Mouse (Mus musculus) liver, embryonic 14.5 days (tissue): Measurements from ENCODE around the gene Apoe. TPM values are rescaled to one million over a fixed set of nuclear protein-coding genes. Genes with fewer than 3 reads are reported as not detected.

ENCODE experiments used
- ATAC-seq: fragments of 200-750 bp; cut with Nextera tagmentation; 2 replicates; pipeline ENCODE4 v1.8.0; 2017; ENCODE audit warnings: moderate number of reproducible peaks, mild to moderate bottlenecking, moderate library complexity; ENCODE audit not compliant: insufficient read depth
- DNase-seq, 3 experiments: peaks; one replicate each; pipeline ENCODE4 v3.0.0-alpha.2; 2012 to 2013; ENCODE audit warnings: low read depth in 3 of 3, low spot score in 3 of 3
- H3K27ac ChIP-seq: fragments of 300-500 bp; sonication (generic); 2 replicates; pipeline ENCODE4 v1.5.1; 2014; ENCODE audit warnings: moderate library complexity, mild to moderate bottlenecking, control low read depth, inconsistent platforms
- H3K27me3 ChIP-seq: fragments of 300-500 bp; sonication (generic); 2 replicates; pipeline ENCODE4 v1.6.1; 2014; ENCODE audit warnings: mild to moderate bottlenecking, low read length, moderate library complexity; ENCODE audit not compliant: control insufficient read depth, insufficient read depth
- H3K36me3 ChIP-seq: fragments of 300-500 bp; sonication (generic); replicated peaks from 2 replicates; pipeline ENCODE4 v1.6.1; 2014; ENCODE audit warnings: low read depth; ENCODE audit not compliant: control insufficient read depth, insufficient read depth
- H3K4me1 ChIP-seq, 2 experiments: fragments of 200-500 bp in 1 of 2; fragments of 300-500 bp in 1 of 2; sonication (generic) in 1 of 2; replicated peaks; 2 replicates each; pipeline ENCODE4 v1.6.1; 2012 to 2014; ENCODE audit warnings: antibody characterized with exemption in 1 of 2, inconsistent platforms in 1 of 2, low read length in 1 of 2; ENCODE audit not compliant: control insufficient read depth in 2 of 2, insufficient read depth in 2 of 2
- H3K4me2 ChIP-seq: fragments of 300-500 bp; sonication (generic); 2 replicates; pipeline ENCODE4 v1.6.1; 2014; ENCODE audit warnings: low read depth, mild to moderate bottlenecking, control low read depth, moderate library complexity
- H3K4me3 ChIP-seq, 2 experiments: fragments of 200-500 bp in 1 of 2; fragments of 300-500 bp in 1 of 2; sonication (generic) in 1 of 2; 2 replicates each; pipeline ENCODE4 v1.5.1; 2012 to 2014; ENCODE audit warnings: low read depth in 2 of 2, low read length in 2 of 2, mild to moderate bottlenecking in 2 of 2, control low read depth in 1 of 2, inconsistent platforms in 1 of 2, moderate library complexity in 1 of 2; ENCODE audit not compliant: insufficient read depth in 1 of 2
- H3K9ac ChIP-seq: fragments of 300-500 bp; sonication (generic); replicated peaks from 2 replicates; pipeline ENCODE4 v1.6.1; 2014; ENCODE audit warnings: mild to moderate bottlenecking, control low read depth, moderate library complexity
- H3K9me3 ChIP-seq: fragments of 300-500 bp; sonication (generic); 2 replicates; pipeline ENCODE4 v1.6.1; 2016; ENCODE audit warnings: low read length, mixed read lengths; ENCODE audit not compliant: control insufficient read depth
- CTCF ChIP-seq: IDR thresholded peaks from 2 replicates; pipeline ENCODE4 v1.5.1; 2016; ENCODE audit warnings: antibody characterized with exemption, low read depth, control low read depth
- EP300 ChIP-seq: IDR thresholded peaks from 2 replicates; pipeline ENCODE4 v1.6.1; 2016; ENCODE audit warnings: antibody characterized with exemption, low read depth
- WGBS: fragments of 180-500 bp; shearing (Covaris S2); extraction: QIAGEN DNeasy Blood & Tissue Kit; methylation state at CpG from one replicate; pipeline ENCODE4 v1.1.7; 2014; ENCODE audit not compliant: insufficient replicate concordance; 5-methylcytosine and 5-hydroxymethylcytosine counted together
- polyA plus RNA-seq, 2 experiments: library from polyadenylated mRNA; depleted of rRNA in 1 of 2; stranded (reverse) in 1 of 2; unstranded in 1 of 2; fragments of >200 nt; fragmentation: Nextera tagmentation in 1 of 2; extraction: Ambion mirVana in 1 of 2; gene quantifications; 2 replicates each; pipeline versions ENCODE4 v1.2.1 to v1.2.3; 2012 to 2014

Apoe gene
- polyA plus RNA-seq, 2 experiments, result 1,630 to 2,400 TPM

GRCm38 (mm10) chr7:19701069-19701761 lies 2.2 kb upstream of the Apoe start:
- ATAC-seq (peak; percentile 75), DNase-seq (no peak)
- TF ChIP-seq CTCF (peak; percentile 82), EP300 (no peak)
- Histone ChIP-seq H3K36me3 (peaks cover 11% of the 10 kb centered on the region), H3K9ac (no peak overlapping the region), H3K4me3 (no peak overlapping the region), H3K27me3 (no peaks in the 10 kb centered on the region), H3K4me1 (peaks cover 7 to 23% of the 10 kb centered on the region in 2 experiments), H3K4me2 (no peak overlapping the region; the same call in 1 of the 2 replicates), H3K9me3 (no peaks in the 10 kb centered on the region), H3K27ac (peak overlapping the region; percentile 53)
- 22% methylated on average over 22 of the region's 22 CpGs for WGBS

GRCm38 (mm10) chr7:19700299-19701068 lies 1.5 kb upstream of the Apoe start:
- DNase-seq, result no peak
- TF ChIP-seq CTCF (no peak), EP300 (no peak)
- Histone ChIP-seq H3K9ac (no peak overlapping the region), H3K27me3 (no peaks in the 10 kb centered on the region), H3K27ac (no peak overlapping the region; the same call in 1 of the 2 replicates), H3K4me2 (peak overlapping the region; percentile 16; the same call in 1 of the 2 replicates), H3K9me3 (no peaks in the 10 kb centered on the region), H3K4me3 (no peak overlapping the region), H3K4me1 (peaks cover 8 to 29% of the 10 kb centered on the region in 2 experiments), H3K36me3 (peaks cover 11% of the 10 kb centered on the region)
- peak; percentile 17; the same call in 1 of the 2 replicates for ATAC-seq
- 48% methylated on average over 12 of the region's 12 CpGs for WGBS

GRCm38 (mm10) chr7:19699827-19700148 lies 800 bp upstream of the Apoe start:
- H3K4me2 ChIP-seq, result no peak overlapping the region
- ATAC-seq (no peak), DNase-seq (no peak)

GRCm38 (mm10) chr7:19697949-19698906 lies 760 bp downstream of the Apoe start:
- TF ChIP-seq EP300 (no peak), CTCF (peak; percentile 52; the same call in 1 of the 2 replicates)
- no peaks in the 10 kb centered on the region for H3K27me3 ChIP-seq
- ATAC-seq (no peak), DNase-seq (no peak)
- 2% methylated on average over 28 of the region's 28 CpGs for WGBS
- H3K9ac ChIP-seq, result peak overlapping the region; percentile 45
- peak overlapping the region; percentile 54 to 66 for H3K4me3 ChIP-seq
- H3K27ac ChIP-seq, result no peak overlapping the region
- H3K36me3 ChIP-seq, result peaks cover 11% of the 10 kb centered on the region
- H3K9me3 ChIP-seq, result no peaks in the 10 kb centered on the region
- peaks cover 20 to 49% of the 10 kb centered on the region in 2 experiments for H3K4me1 ChIP-seq
- H3K4me2 ChIP-seq, result peak overlapping the region; percentile 52

More at GRCm38 (mm10) chr7:19699827-19700148, 800 bp upstream of the Apoe start:
- Histone ChIP-seq H3K27ac (no peak overlapping the region), H3K9me3 (no peaks in the 10 kb centered on the region), H3K4me3 (no peak overlapping the region), H3K4me1 (peaks cover 15 to 36% of the 10 kb centered on the region in 2 experiments), H3K36me3 (peaks cover 11% of the 10 kb centered on the region), H3K9ac (no peak overlapping the region), H3K27me3 (no peaks in the 10 kb centered on the region)
- WGBS, result 42% methylated on average over 4 of the region's 4 CpGs
- TF ChIP-seq CTCF (no peak), EP300 (no peak)
